Mouse (Mus musculus) ES-CJ7 (cell line): Measurements from ENCODE around the gene Ccdc82.

Experiments used
- DNase-seq: peaks from one replicate; pipeline ENCODE4 v3.0.0; 2011; ENCODE audit warnings: low read depth, low spot score

Ccdc82 gene

GRCm38 (mm10) chr9:13246815-13247638 is at the start of gene Ccdc82:
TSS of gene Ccdc82 (plus strand) at chr9:13246955.
- DNase-seq = peak; percentile 89

GRCm38 (mm10) chr9:13200079-13200478 is 46.7 kb upstream of the Ccdc82 start:
- no peak for DNase-seq

- DNase-seq = no peak
Observed at GRCm38 (mm10) chr9:13203109-13203508, 43.6 kb upstream of the Ccdc82 start.

- DNase-seq = no peak
Observed at GRCm38 (mm10) chr9:13203681-13204080, 43.1 kb upstream of the Ccdc82 start.

- DNase-seq = no peak
Observed at GRCm38 (mm10) chr9:13206369-13206768, 40.4 kb upstream of the Ccdc82 start.

GRCm38 (mm10) chr9:13225872-13226271 is 20.9 kb upstream of the Ccdc82 start:
- DNase-seq = no peak

- peak; percentile 15 for DNase-seq
Observed at GRCm38 (mm10) chr9:13230553-13230952, 16.2 kb upstream of the Ccdc82 start.

GRCm38 (mm10) chr9:13231545-13232216 is 15.1 kb upstream of the Ccdc82 start:
- peak; percentile 37 for DNase-seq

- no peak for DNase-seq
Observed at GRCm38 (mm10) chr9:13242321-13242720, 4.4 kb upstream of the Ccdc82 start.

- DNase-seq = peak; percentile 28
Observed at GRCm38 (mm10) chr9:13245481-13245880, 1.3 kb upstream of the Ccdc82 start, which contains the start of gene Jrkl. TSS of gene Jrkl (minus strand) at chr9:13245829.

- no peak for DNase-seq
Observed at GRCm38 (mm10) chr9:13248104-13248503, 1.3 kb downstream of the Ccdc82 start.

- DNase-seq = no peak
Observed at GRCm38 (mm10) chr9:13251251-13251650, 4.5 kb downstream of the Ccdc82 start.

GRCm38 (mm10) chr9:13256726-13257125 is 10.0 kb downstream of the Ccdc82 start:
- no peak for DNase-seq

GRCm38 (mm10) chr9:13258173-13258572 is 11.4 kb downstream of the Ccdc82 start:
- DNase-seq = no peak

GRCm38 (mm10) chr9:13260980-13261379 is 14.2 kb downstream of the Ccdc82 start:
- DNase-seq = no peak

GRCm38 (mm10) chr9:13273219-13273618 is 26.5 kb downstream of the Ccdc82 start:
- no peak for DNase-seq

GRCm38 (mm10) chr9:13287482-13287881 is 40.7 kb downstream of the Ccdc82 start:
- no peak for DNase-seq

- DNase-seq = peak; percentile 52
Observed at GRCm38 (mm10) chr9:13296274-13297121, 49.7 kb downstream of the Ccdc82 start.

GRCm38 (mm10) chr9:13297122-13297667 is 50.4 kb downstream of the Ccdc82 start:
- DNase-seq = no peak

GRCm38 (mm10) chr9:13297668-13298512 is 51.1 kb downstream of the Ccdc82 start, which contains the start of gene Maml2:
TSS of gene Maml2 (plus strand) at chr9:13297957.
- peak; percentile 60 for DNase-seq

- DNase-seq = no peak
Observed at GRCm38 (mm10) chr9:13298513-13298878, 51.7 kb downstream of the Ccdc82 start.
